Mouse (Mus musculus) frontal cortex, postnatal 14 days (tissue): ENCODE results near the gene Bcas3.

Experiments
- DNase-seq, 2 experiments: peaks; one replicate each; pipeline ENCODE4 v3.0.0; 2022; ENCODE audit warnings: low spot score in 2 of 2

Gene Bcas3

GRCm38 (mm10) chr11:85829520-85830440 lies 476.8 kb downstream of the Bcas3 start:
- DNase-seq: no peak

DNA sequence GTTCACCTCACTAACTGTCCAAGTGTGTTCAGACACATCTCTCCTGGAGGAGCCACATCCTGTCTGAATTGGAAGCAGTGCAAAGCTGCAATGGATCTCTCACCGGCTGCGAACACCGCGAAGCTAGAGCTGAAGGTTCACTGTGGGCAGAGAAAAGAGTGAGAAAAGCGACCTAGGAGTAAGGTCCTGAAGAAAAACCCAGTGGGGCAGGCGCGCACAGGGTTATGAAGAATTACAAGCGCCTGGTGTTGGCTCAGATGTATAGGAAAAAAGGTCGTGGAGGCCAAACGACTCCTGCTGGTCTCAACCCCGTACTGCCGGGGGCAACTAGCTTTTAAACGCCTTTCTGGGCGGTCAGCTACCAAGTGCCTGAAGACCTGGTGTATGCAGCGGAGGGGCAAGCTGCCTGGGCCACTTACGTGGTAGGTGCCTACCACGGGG lies 478.0 kb downstream of the Bcas3 start:
- DNase-seq: no peak

DNA sequence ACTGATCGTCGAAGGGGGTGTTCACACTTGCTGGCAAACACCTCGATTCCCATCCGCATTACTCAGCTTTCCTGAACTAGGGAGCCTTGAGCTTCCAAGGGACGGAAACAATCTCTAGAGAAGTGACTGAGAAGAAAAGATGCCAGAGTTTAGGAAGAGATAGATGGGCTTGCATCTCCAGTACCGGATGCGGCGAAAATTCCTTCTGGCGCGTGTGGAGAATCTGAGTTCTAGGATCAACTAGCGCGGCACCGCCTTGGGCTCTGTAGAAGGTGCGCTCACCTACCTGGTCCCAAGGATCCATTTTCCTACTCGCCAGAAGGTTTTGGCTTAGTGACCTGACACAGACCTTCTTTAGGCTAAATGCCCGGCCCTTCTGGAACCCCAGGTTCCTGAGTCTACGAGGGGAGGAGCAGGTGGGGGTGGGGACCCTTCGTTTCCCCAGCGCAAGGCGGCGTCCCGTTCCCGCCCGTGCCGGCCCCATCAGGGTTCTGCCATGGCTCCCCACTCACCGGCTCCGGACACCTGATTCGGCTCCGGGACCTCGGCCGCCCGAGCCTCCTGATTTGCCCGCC lies 478.8 kb downstream of the Bcas3 start:
- no peak for DNase-seq

GRCm38 (mm10) chr11:85832231-85832924 lies 479.4 kb downstream of the Bcas3 start, which contains the start of gene Tbx2:
Tbx2 (plus strand) TSS chr11:85832551.
- DNase-seq: no peak

GRCm38 (mm10) chr11:85833081-85833521 lies 480.1 kb downstream of the Bcas3 start:
- no peak for DNase-seq

DNA sequence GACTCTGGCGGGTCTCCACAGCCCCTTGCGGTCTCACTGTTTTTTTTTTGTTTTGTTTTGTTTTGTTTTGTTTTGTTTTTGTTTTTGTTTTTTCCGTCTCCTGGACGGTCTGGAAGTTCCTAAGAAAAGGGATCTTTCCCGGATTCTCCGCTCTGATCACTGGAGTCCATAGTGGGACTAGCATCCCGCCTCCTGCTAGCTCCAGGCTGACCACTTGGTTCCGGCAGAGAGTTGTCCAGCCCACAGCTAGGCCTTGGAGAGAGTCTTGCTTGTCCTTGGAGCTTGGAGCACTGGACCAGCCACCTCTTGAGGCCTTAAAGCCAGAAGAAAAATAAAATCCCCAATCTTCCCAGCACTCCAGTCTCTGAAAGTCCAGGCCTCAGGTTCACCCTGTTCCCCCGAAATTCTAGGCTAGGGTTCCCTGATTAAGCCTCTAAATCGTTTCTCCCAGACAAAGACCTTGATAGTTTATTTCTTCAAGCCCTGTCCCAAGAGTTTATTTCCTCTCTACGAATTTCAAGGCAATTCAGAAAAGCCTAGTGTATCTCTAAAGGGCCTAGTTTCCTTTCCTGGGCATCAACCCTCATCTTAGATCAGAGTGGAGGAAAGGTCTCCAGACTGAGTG lies 480.9 kb downstream of the Bcas3 start:
- DNase-seq: no peak

DNA sequence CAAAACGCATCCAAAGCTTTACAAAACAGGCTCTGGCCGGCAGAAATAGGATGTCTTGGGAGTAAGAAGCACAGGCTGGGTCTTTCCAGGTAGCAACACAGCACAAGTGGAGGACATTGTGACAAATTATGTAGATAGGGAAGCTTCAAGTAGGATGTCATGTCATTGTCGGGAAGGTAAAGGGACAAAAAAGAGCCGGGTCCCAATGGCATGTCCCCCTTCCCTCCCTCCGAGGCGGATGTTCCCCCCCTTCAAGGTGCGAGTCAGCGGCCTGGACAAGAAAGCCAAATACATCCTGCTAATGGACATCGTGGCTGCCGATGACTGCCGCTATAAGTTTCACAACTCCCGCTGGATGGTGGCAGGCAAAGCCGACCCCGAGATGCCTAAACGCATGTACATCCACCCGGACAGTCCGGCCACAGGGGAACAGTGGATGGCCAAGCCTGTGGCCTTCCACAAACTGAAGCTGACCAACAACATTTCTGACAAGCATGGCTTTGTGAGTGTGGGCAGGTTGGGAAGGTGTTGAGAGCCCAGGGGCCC lies 481.5 kb downstream of the Bcas3 start:
- DNase-seq: no peak

DNA sequence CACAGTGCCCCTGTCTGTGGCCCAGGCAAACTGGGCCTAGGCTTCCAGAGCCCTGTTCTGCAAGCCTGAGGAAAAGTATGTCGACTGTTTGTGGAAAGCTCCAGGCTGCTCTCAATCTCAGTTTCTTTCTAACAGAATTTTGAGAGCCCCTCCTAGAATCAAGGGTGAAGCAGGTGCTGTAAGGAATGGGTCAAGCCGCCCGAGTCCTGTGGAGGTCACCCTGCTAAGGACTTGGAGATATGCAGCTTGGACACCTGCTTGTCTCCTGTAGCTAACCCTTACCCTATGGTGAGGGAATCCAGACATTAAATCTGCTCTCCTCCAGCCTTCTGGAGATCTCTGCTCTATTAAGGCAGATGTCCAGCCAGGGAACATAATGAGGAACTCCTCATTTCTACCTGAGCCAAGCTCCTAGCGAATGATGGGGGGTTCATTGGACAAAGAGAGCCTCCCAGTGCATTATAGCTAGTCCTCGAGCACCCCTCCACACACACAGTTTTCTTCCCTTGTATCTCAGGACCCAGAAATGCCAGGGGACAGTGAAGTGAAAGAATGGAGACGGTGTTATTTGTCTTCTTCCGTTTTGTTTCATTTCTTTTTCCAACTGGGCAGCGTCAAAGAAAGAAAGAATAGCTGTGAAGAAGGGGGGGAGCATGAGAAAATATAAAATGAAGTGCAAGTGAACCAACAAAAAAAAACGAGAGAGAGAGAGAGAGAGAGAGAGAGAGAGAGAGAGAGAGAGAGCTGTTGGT lies 482.2 kb downstream of the Bcas3 start:
- DNase-seq: no peak

GRCm38 (mm10) chr11:85835753-85836522 lies 483.0 kb downstream of the Bcas3 start:
- DNase-seq: no peak

DNA sequence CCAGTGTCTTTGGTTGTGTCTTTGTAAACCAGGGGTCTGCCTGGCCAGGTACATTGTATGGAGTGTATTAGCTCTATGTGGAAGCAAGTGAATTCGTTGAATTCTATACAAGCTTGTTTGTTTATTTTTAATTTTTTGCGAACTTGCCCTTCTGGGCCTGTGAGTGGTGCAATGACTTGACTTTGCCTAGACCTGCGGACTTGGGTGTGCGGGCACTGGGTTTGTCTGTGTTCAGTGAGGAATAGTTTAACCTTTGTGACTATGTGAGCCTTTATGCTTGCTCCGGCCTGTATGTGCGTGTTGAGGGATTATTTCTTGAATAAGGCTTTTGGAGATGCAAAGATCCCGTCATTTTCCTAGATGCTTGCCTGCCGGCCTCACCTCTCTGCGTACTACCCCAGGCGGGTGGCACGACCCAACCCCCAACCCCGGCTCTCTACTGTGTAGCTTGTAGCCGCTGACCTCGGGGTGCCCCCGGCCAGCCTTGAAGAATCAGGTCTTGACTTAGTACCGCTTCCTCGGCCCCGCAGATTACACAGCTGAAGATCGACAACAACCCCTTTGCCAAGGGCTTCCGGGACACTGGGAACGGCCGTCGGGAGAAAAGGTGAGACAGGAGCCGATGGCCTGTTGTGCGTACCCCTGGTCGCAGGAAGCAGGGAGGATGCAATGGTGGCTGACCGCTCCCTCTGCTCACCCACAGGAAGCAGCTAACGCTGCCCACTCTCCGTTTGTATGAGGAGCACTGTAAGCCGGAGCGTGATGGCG lies 483.7 kb downstream of the Bcas3 start:
- no peak for DNase-seq

DNA sequence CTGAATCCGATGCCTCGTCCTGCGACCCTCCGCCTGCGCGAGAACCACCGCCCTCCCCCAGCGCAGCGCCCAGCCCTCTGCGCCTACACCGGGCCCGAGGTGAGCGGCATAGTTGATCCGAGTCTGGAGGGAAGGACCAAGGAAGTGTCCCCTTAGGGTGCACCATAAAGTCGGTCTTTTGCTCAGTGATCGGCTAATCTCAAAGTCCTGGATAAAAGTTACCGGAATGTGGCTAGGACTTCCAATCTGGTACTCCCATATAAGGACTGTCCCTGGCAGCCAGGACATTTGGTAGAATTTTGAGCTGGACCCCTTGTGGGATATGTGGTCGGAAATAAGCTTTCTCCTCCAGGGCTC lies 484.3 kb downstream of the Bcas3 start:
- DNase-seq: no peak

DNA sequence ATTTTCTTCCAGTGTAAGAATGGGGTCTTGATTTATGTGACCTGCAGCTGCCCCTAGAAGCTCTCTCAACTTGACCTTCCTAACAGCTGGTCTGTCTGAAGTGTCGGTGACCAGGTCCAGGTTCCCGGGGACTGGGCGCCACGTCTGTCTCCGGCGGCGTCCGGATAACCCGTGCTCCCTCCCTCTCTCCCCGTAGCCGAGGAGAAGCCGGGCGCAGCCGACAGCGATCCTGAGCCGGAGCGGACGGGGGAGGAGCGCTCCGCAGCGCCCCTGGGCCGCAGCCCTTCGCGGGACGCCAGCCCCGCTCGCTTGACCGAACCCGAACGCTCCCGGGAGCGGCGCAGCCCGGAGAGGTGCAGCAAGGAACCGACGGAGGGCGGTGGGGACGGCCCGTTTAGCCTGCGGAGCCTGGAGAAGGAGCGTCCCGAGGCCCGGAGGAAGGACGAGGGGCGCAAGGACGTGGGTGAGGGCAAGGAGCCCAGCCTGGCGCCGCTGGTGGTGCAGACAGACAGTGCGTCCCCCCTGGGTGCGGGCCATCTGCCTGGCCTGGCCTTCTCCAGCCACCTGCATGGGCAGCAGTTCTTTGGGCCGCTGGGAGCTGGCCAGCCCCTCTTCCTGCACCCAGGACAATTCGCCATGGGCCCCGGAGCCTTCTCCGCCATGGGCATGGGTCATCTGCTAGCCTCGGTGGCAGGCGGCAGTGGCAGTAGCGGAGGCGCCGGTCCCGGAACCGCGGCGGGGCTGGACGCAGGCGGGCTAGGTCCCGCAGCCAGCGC lies 484.9 kb downstream of the Bcas3 start:
- no peak for DNase-seq

GRCm38 (mm10) chr11:85838424-85839257 lies 485.7 kb downstream of the Bcas3 start:
- DNase-seq: no peak

GRCm38 (mm10) chr11:85839258-85840030 lies 486.5 kb downstream of the Bcas3 start:
- DNase-seq: no peak

GRCm38 (mm10) chr11:85840031-85840802 lies 487.2 kb downstream of the Bcas3 start:
- DNase-seq: no peak

DNA sequence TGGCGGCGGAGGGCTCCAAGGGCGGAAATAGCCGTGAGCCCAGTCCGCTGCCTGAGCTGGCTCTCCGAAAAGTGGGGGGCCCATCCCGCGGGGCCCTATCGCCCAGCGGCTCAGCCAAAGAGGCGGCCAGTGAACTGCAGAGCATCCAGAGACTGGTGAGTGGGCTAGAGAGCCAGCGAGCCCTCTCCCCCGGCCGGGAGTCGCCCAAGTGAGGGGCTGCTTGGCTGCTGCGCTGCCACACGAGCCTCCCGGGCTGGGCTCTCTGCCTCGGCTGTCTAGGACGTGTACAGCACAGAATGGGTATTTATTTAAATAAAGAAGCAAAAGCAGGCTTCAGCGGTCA lies 487.8 kb downstream of the Bcas3 start:
- DNase-seq: no peak
